Mouse (Mus musculus): ENCODE measurements around the gene Tph1. TPM values are rescaled to one million over a fixed set of nuclear protein-coding genes. Genes with fewer than 3 reads are reported as not detected.

Gene Tph1
- polyA plus RNA-seq, 1 experiment from 2014 or later, result 0.76 TPM

GRCm38 (mm10) chr7:46597006-46597405 lies 75.3 kb downstream of the Tph1 start:
- 93% methylated on average over 2 of the region's 2 CpGs for WGBS

More at GRCm38 (mm10) chr7:46597006-46597405, 75.3 kb downstream of the Tph1 start:
- no peak for ATAC-seq (ENCODE audit: insufficient read depth, low FRiP score, low TSS enrichment)
- no peaks in the 10 kb centered on the region for H3K9me3 ChIP-seq (ENCODE audit: control insufficient read depth, low read length)
- DNase-seq (ENCODE audit: low spot score), result no peak
- no peak overlapping the region for H3K27ac ChIP-seq (ENCODE audit: low read depth, low read length)
- no peaks in the 10 kb centered on the region for H3K4me1 ChIP-seq (ENCODE audit: control insufficient read depth, insufficient read depth, low read length)
- no peaks in the 10 kb centered on the region for H3K27me3 ChIP-seq (ENCODE audit: control insufficient read depth, insufficient read depth, low read length)
- H3K36me3 ChIP-seq (ENCODE audit: control insufficient read depth, insufficient read depth, low read length), result no peaks in the 10 kb centered on the region
- no peak overlapping the region for H3K4me3 ChIP-seq (ENCODE audit: low read depth, low read length)
- no peak overlapping the region for H3K4me2 ChIP-seq (ENCODE audit: low read depth)
- no peak overlapping the region for H3K9ac ChIP-seq (ENCODE audit: low read length)

Other genes starting within 250 kb of the Tph1 start
- 13.5 and 16.8 TPM in 2 replicates for gene Sergef, start 32.7 kb downstream of the Tph1 start, polyA plus RNA-seq (2014; fragmentation: Nextera tagmentation; extraction: Ambion mirVana)
- 39.1 and 40.3 TPM in 2 replicates for gene Saal1, start 38.1 kb upstream of the Tph1 start, polyA plus RNA-seq (2014; fragmentation: Nextera tagmentation; extraction: Ambion mirVana)
- gene Saa3, start 43.2 kb upstream of the Tph1 start, polyA plus RNA-seq (2014; fragmentation: Nextera tagmentation; extraction: Ambion mirVana), result 0.41 TPM in 1 of 2 replicates, not detected in the other
- not detected in 2 replicates for gene Saa4, start 60.1 kb upstream of the Tph1 start, polyA plus RNA-seq (2014; fragmentation: Nextera tagmentation; extraction: Ambion mirVana)
- 0.77 and 2.1 TPM in 2 replicates for gene Saa1, start 70.4 kb upstream of the Tph1 start, polyA plus RNA-seq (2014; fragmentation: Nextera tagmentation; extraction: Ambion mirVana)
- 0.88 TPM in 1 of 2 replicates, not detected in the other for gene Saa2, start 79.3 kb upstream of the Tph1 start, polyA plus RNA-seq (2014; fragmentation: Nextera tagmentation; extraction: Ambion mirVana)
- gene Hps5, start 123.5 kb upstream of the Tph1 start, polyA plus RNA-seq (2014; fragmentation: Nextera tagmentation; extraction: Ambion mirVana), result 18.0 and 21.7 TPM in 2 replicates
- 55.0 and 55.9 TPM in 2 replicates for gene Gtf2h1, start 123.6 kb upstream of the Tph1 start, polyA plus RNA-seq (2014; fragmentation: Nextera tagmentation; extraction: Ambion mirVana)
- gene Ldha, start 168.9 kb upstream of the Tph1 start, polyA plus RNA-seq (2014; fragmentation: Nextera tagmentation; extraction: Ambion mirVana), result 1,604 and 1,620 TPM in 2 replicates
- not detected in 2 replicates for gene Ldhc, start 188.7 kb upstream of the Tph1 start, polyA plus RNA-seq (2014; fragmentation: Nextera tagmentation; extraction: Ambion mirVana)
- 338 and 352 TPM in 2 replicates for gene Tsg101, start 247.4 kb upstream of the Tph1 start, polyA plus RNA-seq (2014; fragmentation: Nextera tagmentation; extraction: Ambion mirVana)

All from neural tube, embryonic 11.5 days (tissue).